Mouse (Mus musculus): ENCODE measurements around the gene Cops2.

DNA sequence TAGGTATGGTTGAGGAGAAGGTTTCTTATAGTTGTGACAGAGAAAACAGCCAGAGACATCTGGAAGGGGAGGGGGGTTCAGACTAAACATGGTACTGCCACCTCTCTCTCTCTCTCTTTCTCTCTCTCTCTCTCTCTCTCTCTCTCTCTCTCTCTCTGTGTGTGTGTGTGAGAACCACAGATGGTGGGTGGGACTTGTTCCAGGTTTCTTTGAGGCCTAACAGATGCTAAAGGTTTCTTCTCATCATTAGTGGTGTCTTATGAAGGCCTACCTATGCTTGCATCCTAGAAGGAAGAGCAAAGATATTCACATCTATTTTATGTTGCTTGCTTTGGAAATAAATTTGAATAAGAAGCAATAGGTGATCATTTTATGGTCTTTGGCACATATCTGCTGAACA, 6.6 kb upstream of the Cops2 start:
- TF ChIP-seq CTCF (IDR thresholded peaks at IDR 0.05; ENCODE audit: borderline replicate concordance, insufficient read depth, low read depth, low read length), result no peak
- TF ChIP-seq POLR2A (IDR thresholded peaks at IDR 0.05; ENCODE audit: borderline replicate concordance, insufficient read depth, low read length), result no peak
